Mouse (Mus musculus) G1E (cell line): ENCODE data around the gene Reck.

Experiments used
- CTCF ChIP-seq: IDR thresholded peaks from 2 replicates; pipeline ENCODE4 v1.5.1; 2012; ENCODE audit warnings: low read depth, low read length, inconsistent platforms, mixed read lengths
- GATA1 ChIP-seq: IDR thresholded peaks from 2 replicates; pipeline ENCODE4 v1.6.1; 2012; ENCODE audit warnings: borderline replicate concordance, low read length, inconsistent platforms, mixed read lengths
- GATA2 ChIP-seq: IDR thresholded peaks from 2 replicates; pipeline ENCODE4 v1.6.1; 2012; ENCODE audit warnings: low read depth, low read length, inconsistent platforms, borderline replicate concordance
- POLR2AphosphoS5 ChIP-seq: IDR thresholded peaks from 2 replicates; pipeline ENCODE4 v1.6.1; 2012; ENCODE audit warnings: low read depth, low read length, inconsistent platforms; ENCODE audit not compliant: insufficient replicate concordance
- TAL1 ChIP-seq: conservative IDR thresholded peaks from 2 replicates; pipeline ENCODE4 v1.6.1; 2012; ENCODE audit warnings: low read depth, low read length, inconsistent platforms, mixed read lengths

DNA sequence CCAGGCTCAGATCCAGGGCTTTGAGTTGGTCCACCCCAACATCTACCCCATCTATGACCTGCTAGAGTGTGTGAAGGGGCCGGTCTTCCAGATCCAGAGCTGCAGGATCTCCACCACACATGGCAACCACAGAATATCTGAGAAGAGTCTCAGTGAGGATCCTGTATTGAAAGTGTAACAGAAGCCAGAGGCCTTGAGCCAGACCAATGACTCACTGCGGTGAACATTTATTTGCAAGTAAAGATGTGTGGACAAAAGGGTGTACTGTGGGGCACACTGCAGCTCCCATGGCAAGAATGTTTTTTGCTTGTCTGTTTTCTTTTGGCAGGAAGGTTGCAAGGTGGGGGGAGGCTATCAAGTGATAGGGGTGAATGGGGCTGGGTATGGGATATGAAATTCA, 72.2 kb downstream of the Reck start:
- TF ChIP-seq CTCF = no peak
- TF ChIP-seq TAL1 = no peak
- TF ChIP-seq GATA1 = no peak
- no peak for TF ChIP-seq POLR2AphosphoS5
- no peak for TF ChIP-seq GATA2
